Mouse (Mus musculus): ENCODE data around the gene Hectd4.

DNA sequence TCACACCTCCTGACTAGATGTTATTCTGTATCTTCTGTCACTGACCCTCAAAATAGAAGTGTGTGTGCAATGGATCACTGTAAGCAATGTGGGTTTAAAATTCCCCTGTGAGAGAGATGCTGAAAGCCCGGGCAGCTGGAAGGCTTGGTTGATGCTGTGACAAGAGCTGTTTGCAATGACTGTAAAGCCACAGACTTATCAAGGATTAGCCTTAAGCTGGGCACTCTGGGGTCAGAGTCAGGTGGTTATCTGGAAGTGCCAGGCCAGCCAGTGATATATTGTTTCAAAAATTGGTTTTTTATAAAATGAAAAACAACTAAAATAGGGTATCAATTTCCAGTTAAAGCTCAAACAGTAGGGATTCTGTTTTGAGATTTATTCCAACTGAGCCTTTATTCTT, 56.8 kb downstream of the Hectd4 start:
- TF ChIP-seq POLR2A (IDR thresholded peaks at IDR 0.05; ENCODE audit: borderline replicate concordance, low read depth, low read length) (no peak), CTCF (IDR thresholded peaks at IDR 0.05; ENCODE audit: low read depth, low read length) (no peak)

Measured in bone marrow macrophage, adult 2 months (primary cell).